ENCODE assay signal across 8 mouse cellular contexts in the genomic region with DNA sequence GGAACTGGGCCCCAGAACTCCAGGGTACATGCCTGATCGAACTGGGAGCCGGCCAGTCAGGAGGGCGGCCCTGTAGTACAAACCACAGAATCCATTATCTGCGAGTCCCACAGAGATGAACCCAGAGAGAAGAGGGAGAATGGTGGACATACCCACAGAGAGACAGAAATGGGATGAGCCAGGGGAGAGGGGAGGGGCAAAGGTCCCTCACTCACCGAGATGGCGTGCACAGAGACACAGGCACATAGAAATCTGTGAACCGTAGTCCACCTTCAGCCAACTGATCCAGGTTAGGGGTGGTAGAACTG. TPM values are rescaled to one million over a fixed set of nuclear protein-coding genes. Genes with fewer than 3 reads are reported as not detected.
DNase-seq lines count a peak whose midpoint lies in the region; ATAC-seq lines count a peak whose summit lies in the region.

No protein-coding gene starts in this region.

- H3K9ac ChIP-seq in hindbrain, embryonic 16.5 days (ENCODE audit: low read depth, low read length): peak overlapping the region; percentile 78
- H3K9ac ChIP-seq in midbrain, embryonic 15.5 days: peak overlapping the region; percentile 78

- H3K4me1 ChIP-seq in brown adipose tissue, adult 24 weeks (ENCODE audit: control insufficient read depth, insufficient read depth, insufficient read length, low read length): peaks cover 22% of the 10 kb centered on the region
- H3K4me1 ChIP-seq in hindbrain, embryonic 16.5 days (ENCODE audit: control insufficient read depth, insufficient read depth, low read depth, low read length): peaks cover 18% of the 10 kb centered on the region
- H3K4me1 ChIP-seq in midbrain, embryonic 15.5 days: peaks cover 24% of the 10 kb centered on the region

- peak overlapping the region; percentile 93 for H3K27ac ChIP-seq in brown adipose tissue, adult 24 weeks (replicated peaks; ENCODE audit: low read depth, low read length)
- no peak overlapping the region for H3K27ac ChIP-seq in hindbrain, embryonic 16.5 days (ENCODE audit: low read depth, low read length)
- H3K27ac ChIP-seq in midbrain, embryonic 15.5 days: no peak overlapping the region; the same call in 1 of the 2 replicates

- no peak for ATAC-seq in hindbrain, embryonic 16.5 days
- ATAC-seq in midbrain, embryonic 15.5 days (replicated peaks): peak; percentile 4; the same call in 1 of the 2 replicates

- 86% methylated on average over 7 of the region's 7 CpGs for WGBS in hindbrain, embryonic 16.5 days
- WGBS in midbrain, embryonic 15.5 days: 91% methylated on average over 7 of the region's 7 CpGs

- H3K36me3 ChIP-seq in hindbrain, embryonic 16.5 days (ENCODE audit: control insufficient read depth, insufficient read depth, low read length): no peaks in the 10 kb centered on the region
- no peaks in the 10 kb centered on the region for H3K36me3 ChIP-seq in midbrain, embryonic 15.5 days (replicated peaks)

- no peaks in the 10 kb centered on the region for H3K27me3 ChIP-seq in hindbrain, embryonic 16.5 days (replicated peaks; ENCODE audit: control insufficient read depth, insufficient read depth, low read length)
- no peaks in the 10 kb centered on the region for H3K27me3 ChIP-seq in midbrain, embryonic 15.5 days (replicated peaks)

- H3K9me3 ChIP-seq in hindbrain, embryonic 16.5 days (ENCODE audit: control insufficient read depth, low read length): no peaks in the 10 kb centered on the region
- no peaks in the 10 kb centered on the region for H3K9me3 ChIP-seq in midbrain, embryonic 15.5 days

- H3K4me3 ChIP-seq in brown adipose tissue, adult 24 weeks (ENCODE audit: insufficient read depth, low read depth, low read length): peak overlapping the region; percentile 70
- H3K4me3 ChIP-seq in hindbrain, embryonic 16.5 days (ENCODE audit: low read length): peak overlapping the region; percentile 73
- peak overlapping the region; percentile 73 for H3K4me3 ChIP-seq in midbrain, embryonic 15.5 days

- peak overlapping the region; percentile 94 for H3K4me2 ChIP-seq in hindbrain, embryonic 16.5 days (ENCODE audit: low read length)
- H3K4me2 ChIP-seq in midbrain, embryonic 15.5 days: peak overlapping the region; percentile 95

- DNase-seq in kidney, adult 11 months: peak; percentile 27
- no peak for DNase-seq in kidney, postnatal 10 days
- DNase-seq in right cerebral cortex, adult 18-20 months: no peak
- no peak for DNase-seq in spleen, postnatal 36 days (ENCODE audit: low spot score in 2 of 2)
- DNase-seq in cerebellum, postnatal 14 days: no peak

RNA-seq across cellular contexts. Expression of a gene that starts 2.0 kb away (rescaled TPM):
- polyA plus RNA-seq in brown adipose tissue, adult 24 weeks (2012; ENCODE audit: insufficient read depth, insufficient read length, missing spikeins): 17.2 and 24.2 TPM in 2 replicates
- polyA plus RNA-seq in hindbrain, embryonic 16.5 days (2015; fragmentation: Nextera tagmentation; extraction: Ambion mirVana): 35.4 and 37.3 TPM in 2 replicates
- 31.9 and 32.3 TPM in 2 replicates for polyA plus RNA-seq in midbrain, embryonic 15.5 days (2015; fragmentation: Nextera tagmentation; extraction: Ambion mirVana)

RNA-seq across cellular contexts. Expression of a gene that starts 21.5 kb away (rescaled TPM):
- polyA plus RNA-seq in brown adipose tissue, adult 24 weeks (2012; ENCODE audit: insufficient read depth, insufficient read length, missing spikeins): not detected in 2 replicates
- polyA plus RNA-seq in hindbrain, embryonic 16.5 days (2015; fragmentation: Nextera tagmentation; extraction: Ambion mirVana): 84.5 and 88.1 TPM in 2 replicates
- 84.8 and 88.5 TPM in 2 replicates for polyA plus RNA-seq in midbrain, embryonic 15.5 days (2015; fragmentation: Nextera tagmentation; extraction: Ambion mirVana)

RNA-seq across cellular contexts. Expression of a gene that starts 24.2 kb away (rescaled TPM):
- polyA plus RNA-seq in brown adipose tissue, adult 24 weeks (2012; ENCODE audit: insufficient read depth, insufficient read length, missing spikeins): 6.8 and 15.5 TPM in 2 replicates
- 7.7 and 8.4 TPM in 2 replicates for polyA plus RNA-seq in hindbrain, embryonic 16.5 days (2015; fragmentation: Nextera tagmentation; extraction: Ambion mirVana)
- polyA plus RNA-seq in midbrain, embryonic 15.5 days (2015; fragmentation: Nextera tagmentation; extraction: Ambion mirVana): 16.0 and 16.9 TPM in 2 replicates

RNA-seq across cellular contexts. Expression of a gene that starts 45.5 kb away (rescaled TPM):
- polyA plus RNA-seq in brown adipose tissue, adult 24 weeks (2012; ENCODE audit: insufficient read depth, insufficient read length, missing spikeins): 151 and 203 TPM in 2 replicates
- polyA plus RNA-seq in hindbrain, embryonic 16.5 days (2015; fragmentation: Nextera tagmentation; extraction: Ambion mirVana): 82.1 and 85.6 TPM in 2 replicates
- polyA plus RNA-seq in midbrain, embryonic 15.5 days (2015; fragmentation: Nextera tagmentation; extraction: Ambion mirVana): 91.8 and 92.3 TPM in 2 replicates

RNA-seq across cellular contexts. Expression of a gene that starts 45.8 kb away (rescaled TPM):
- 2.1 and 11.4 TPM in 2 replicates for polyA plus RNA-seq in brown adipose tissue, adult 24 weeks (2012; ENCODE audit: insufficient read depth, insufficient read length, missing spikeins)
- 0.11 TPM in 1 of 2 replicates, not detected in the other for polyA plus RNA-seq in hindbrain, embryonic 16.5 days (2015; fragmentation: Nextera tagmentation; extraction: Ambion mirVana)
- not detected in 2 replicates for polyA plus RNA-seq in midbrain, embryonic 15.5 days (2015; fragmentation: Nextera tagmentation; extraction: Ambion mirVana)

Comparison
In these comparisons a context has a peak if more than half of its experiments do, and no peak if none do; other contexts are left out.
1. RNA of a gene that starts 21.5 kb away (polyA plus RNA-seq): 84.8 to 88.5 TPM in midbrain, embryonic 15.5 days and 84.5 to 88.1 TPM in hindbrain, embryonic 16.5 days; not detected in brown adipose tissue, adult 24 weeks; every median in the first group is over 10 times any median in the second.
2. Peak in every context shown above with its lines, with median percentiles within 50 percentile points of each other: H3K4me3 ChIP-seq.